Mouse (Mus musculus): ENCODE results near the gene Gpr89. TPM values are rescaled to one million over a fixed set of nuclear protein-coding genes. Genes with fewer than 3 reads are reported as not detected.
A peak's percentile ranks its signal among the peaks of the same experiment; 100 is the strongest.

The Gpr89 gene
- 10 to 100 TPM; 14.8 to 18.3 TPM for total RNA-seq (2021)
- long read RNA-seq, experiment 1, full-length matches to known transcripts, result 6 of 13 reads
- long read RNA-seq, experiment 1, partial matches to known transcripts, result 0 of 13 reads
- long read RNA-seq, experiment 1, other reads (novel, unspliced or antisense), result 7 of 13 reads
- long read RNA-seq, experiment 2, full-length matches to known transcripts, result 12 of 16 reads
- long read RNA-seq, experiment 2, partial matches to known transcripts, result 1 of 16 reads
- long read RNA-seq, experiment 2, other reads (novel, unspliced or antisense), result 3 of 16 reads

- intact Hi-C loops (cut with DNase I), result no loop called here
- peak; percentile 82 to 87 for DNase-seq
Observed at GRCm38 (mm10) chr3:96904851-96905541, at the start of gene Gpr89. Gpr89 (minus strand) TSS chr3:96905346.

- intact Hi-C loops (cut with DNase I), result no loop called here
- DNase-seq, result no peak
Observed at GRCm38 (mm10) chr3:96953489-96954233, 48.5 kb upstream of the Gpr89 start.

DNA sequence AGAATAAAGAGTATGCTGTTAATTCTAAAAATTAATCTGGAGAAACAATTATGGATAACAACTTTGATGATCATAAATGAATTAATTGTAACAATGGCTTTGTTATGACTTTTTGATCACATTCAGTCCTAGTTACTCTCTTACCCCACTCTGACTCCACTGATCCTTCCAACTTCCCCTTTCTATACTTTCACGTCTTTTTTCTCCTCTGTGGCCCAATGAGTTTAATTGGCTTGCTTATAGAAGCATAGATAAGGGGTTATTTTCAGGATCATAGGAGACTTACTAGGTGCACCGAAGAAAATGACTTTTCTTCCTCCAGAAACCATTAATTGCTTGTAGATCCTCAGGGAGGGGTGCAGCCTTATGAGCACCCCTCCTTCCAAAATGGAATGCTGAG, 37.6 kb upstream of the Gpr89 start:
- intact Hi-C loops (cut with DNase I), result no loop called here
- DNase-seq, result no peak

- DNase-seq, result peak; percentile 75 to 79
- intact Hi-C loops (cut with DNase I), result loop anchor here (2.0 kb wide), 1 partner anchor 138 kb away; no protein-coding TSS in a partner anchor
Observed at GRCm38 (mm10) chr3:96938738-96939137, 33.6 kb upstream of the Gpr89 start.

GRCm38 (mm10) chr3:96937606-96938005, 32.5 kb upstream of the Gpr89 start:
- no peak for DNase-seq
- intact Hi-C loops (cut with DNase I), result loop anchor here (2.0 kb wide), 2 partner anchors 139 to 247 kb away; no protein-coding TSS in a partner anchor

GRCm38 (mm10) chr3:96936241-96936640, 31.1 kb upstream of the Gpr89 start:
- no peak for DNase-seq
- intact Hi-C loops (cut with DNase I), result loop anchor here (2.0 kb wide), 1 partner anchor 249 kb away; no protein-coding TSS in a partner anchor

GRCm38 (mm10) chr3:96931261-96931681, 26.1 kb upstream of the Gpr89 start:
- intact Hi-C loops (cut with DNase I), result no loop called here
- DNase-seq, result no peak

- intact Hi-C loops (cut with DNase I), result no loop called here
- no peak for DNase-seq
Observed at GRCm38 (mm10) chr3:96925920-96926319, 20.8 kb upstream of the Gpr89 start, which contains the start of gene Gja8. Gja8 (minus strand) TSS chr3:96926020.

DNA sequence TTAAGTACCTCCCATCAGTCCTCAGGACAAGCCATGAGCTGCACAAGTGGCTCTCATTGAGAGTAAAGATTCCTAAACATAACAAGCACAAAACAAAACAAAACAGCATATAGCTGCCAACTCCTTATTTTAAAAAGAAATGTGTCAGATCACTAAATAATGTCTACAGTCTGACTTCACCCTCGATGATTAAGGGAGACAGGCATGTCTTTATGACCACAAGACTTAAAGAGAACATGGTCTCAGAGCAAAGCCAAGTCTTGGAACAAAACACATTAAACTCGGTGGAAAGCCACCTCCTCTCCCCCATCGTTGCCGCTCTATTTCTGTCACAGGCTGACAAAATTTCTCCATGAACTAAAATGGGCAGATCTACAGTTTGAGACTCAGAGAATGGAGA, 19.5 kb upstream of the Gpr89 start:
- intact Hi-C loops (cut with DNase I), result no loop called here
- no peak for DNase-seq

- intact Hi-C loops (cut with DNase I), result no loop called here
Observed at GRCm38 (mm10) chr3:96920991-96921390, 15.8 kb upstream of the Gpr89 start.

GRCm38 (mm10) chr3:96905592-96905991, 446 bp upstream of the Gpr89 start:
- intact Hi-C loops (cut with DNase I), result no loop called here

More at GRCm38 (mm10) chr3:96920991-96921390, 15.8 kb upstream of the Gpr89 start:
- no peak for DNase-seq

GRCm38 (mm10) chr3:96904393-96904792, 753 bp downstream of the Gpr89 start, which contains the start of gene Gja5:
Gja5 (plus strand) TSS chr3:96904693.
- DNase-seq, result no peak
- intact Hi-C loops (cut with DNase I), result no loop called here

More at GRCm38 (mm10) chr3:96905592-96905991, 446 bp upstream of the Gpr89 start:
- DNase-seq, result no peak

DNA sequence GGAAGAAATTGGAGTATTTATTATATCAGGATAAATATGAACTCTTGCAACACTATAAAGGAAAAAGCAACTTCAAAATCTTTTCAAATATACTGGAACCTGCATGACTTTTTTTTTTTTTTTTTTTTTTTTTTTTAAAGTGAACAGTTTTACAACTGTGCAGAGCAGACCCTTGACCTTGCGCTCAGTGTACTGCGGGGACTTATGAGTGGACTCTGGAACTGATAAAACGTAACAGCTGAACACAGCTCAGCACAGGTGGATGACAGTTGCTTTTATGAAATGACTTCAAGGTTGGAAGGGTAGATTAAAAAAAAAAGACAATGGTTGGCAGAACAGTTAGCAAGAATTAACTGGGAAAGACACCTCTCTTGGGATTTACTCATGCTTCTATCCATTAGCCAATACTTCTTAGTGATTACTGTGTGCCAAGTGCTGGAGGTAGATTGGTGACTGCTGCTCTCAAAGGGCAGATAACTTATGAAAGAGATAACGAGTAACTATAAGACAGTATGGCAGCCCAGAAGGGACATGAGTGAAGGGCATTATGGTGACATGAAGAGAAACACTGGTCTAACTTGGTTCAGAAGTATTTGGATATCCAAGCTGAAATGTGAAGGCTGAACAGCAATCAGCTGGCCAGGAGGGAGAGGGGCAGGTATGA, 2.7 kb downstream of the Gpr89 start:
- DNase-seq, result no peak
- intact Hi-C loops (cut with DNase I), result no loop called here

- intact Hi-C loops (cut with DNase I), result loop anchor here (10.0 kb wide), 1 partner anchor 139 kb away; no protein-coding TSS in a partner anchor
- DNase-seq, result no peak
Observed at GRCm38 (mm10) chr3:96883690-96884089, 21.5 kb downstream of the Gpr89 start.

GRCm38 (mm10) chr3:96882061-96882849, 22.9 kb downstream of the Gpr89 start:
- no peak for DNase-seq
- intact Hi-C loops (cut with DNase I), result loop anchor here (10.0 kb wide), 1 partner anchor 137 kb away; no protein-coding TSS in a partner anchor

DNA sequence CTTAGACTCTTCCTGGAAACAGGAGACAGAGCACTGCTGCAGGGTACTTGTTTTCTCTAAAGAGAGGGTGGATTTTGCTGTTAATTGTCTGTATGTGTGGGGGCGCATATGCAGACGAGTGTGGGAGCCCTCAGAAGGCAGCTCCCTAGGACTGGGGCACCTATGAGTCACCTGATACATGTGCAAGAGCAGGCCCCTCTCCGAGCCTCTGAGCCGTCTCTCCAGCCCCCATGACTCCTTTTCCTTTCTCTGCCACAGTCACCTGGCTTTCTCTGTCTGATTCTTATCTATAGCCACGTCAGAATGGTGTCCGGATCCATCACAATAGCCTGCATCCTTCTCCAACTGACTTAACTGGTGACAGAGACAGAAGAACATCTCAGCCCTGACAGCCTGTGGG, 23.6 kb downstream of the Gpr89 start:
- intact Hi-C loops (cut with DNase I), result loop anchor here (10.0 kb wide), 1 partner anchor 137 kb away; no protein-coding TSS in a partner anchor
- no peak for DNase-seq

- intact Hi-C loops (cut with DNase I), result loop anchor here (10.0 kb wide), 1 partner anchor 136 kb away; no protein-coding TSS in a partner anchor
- no peak for DNase-seq
Observed at GRCm38 (mm10) chr3:96880385-96880784, 24.8 kb downstream of the Gpr89 start.

- DNase-seq, result no peak
- intact Hi-C loops (cut with DNase I), result no loop called here
Observed at GRCm38 (mm10) chr3:96879536-96879935, 25.6 kb downstream of the Gpr89 start.

All from gastrocnemius, postnatal 36 days (tissue).